In the genomic region with DNA sequence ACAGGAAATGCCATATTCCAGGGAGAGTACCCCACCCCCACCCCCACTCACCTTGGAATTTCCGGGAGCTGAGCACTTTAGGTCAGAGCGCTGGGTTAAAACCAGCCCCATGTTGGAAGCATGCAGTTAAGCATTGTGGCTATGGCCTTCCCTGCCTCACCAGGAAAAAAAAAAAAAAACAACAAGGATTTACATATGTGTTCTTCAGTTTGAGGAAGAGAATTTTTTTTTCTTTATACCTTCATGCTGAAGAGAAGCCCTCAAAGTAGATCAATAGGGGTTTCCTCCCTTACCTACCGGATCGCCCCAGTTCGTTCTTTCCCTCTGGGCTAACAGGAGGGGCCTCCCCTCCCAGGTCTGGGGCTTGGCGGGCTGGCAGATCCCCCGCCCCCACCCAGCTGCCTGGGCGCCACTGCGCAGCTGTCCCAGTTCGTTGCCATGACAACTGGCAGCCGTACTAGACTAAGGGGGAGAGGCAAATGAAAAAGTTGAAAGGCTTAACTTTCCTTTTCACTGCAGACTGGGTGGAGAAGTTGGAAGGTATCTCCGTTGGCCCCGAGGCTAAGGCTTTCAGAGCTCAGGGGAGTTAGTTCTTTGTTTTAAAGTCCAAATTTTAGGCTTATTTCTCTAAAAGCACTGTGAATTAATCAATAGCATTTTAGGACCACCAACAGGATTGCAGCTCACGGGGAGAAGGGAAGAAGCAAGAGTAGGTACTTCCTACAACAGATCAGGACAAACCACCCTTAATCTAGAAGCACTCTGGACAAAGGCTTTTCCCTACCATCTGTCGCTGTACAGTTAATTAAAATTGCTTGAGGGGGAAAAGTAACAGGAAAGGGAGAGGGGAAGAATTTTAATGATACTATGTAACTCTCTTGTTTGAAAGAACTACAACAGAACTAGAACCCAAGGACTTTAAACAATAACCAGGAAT, we compare ENCODE assay signal across 8 mouse cellular contexts. TPM values are rescaled to one million over a fixed set of nuclear protein-coding genes. Genes with fewer than 3 reads are reported as not detected.
DNase-seq lines count a peak whose midpoint lies in the region; ATAC-seq lines count a peak whose summit lies in the region.

No protein-coding gene starts in this region.

- ATAC-seq in hindbrain, embryonic 13.5 days (ENCODE audit: low FRiP score) = peak; percentile 94

- H3K27me3 ChIP-seq in hindbrain, embryonic 13.5 days = no peaks in the 10 kb centered on the region

- peak overlapping the region; percentile 41 for H3K4me3 ChIP-seq in hindbrain, embryonic 13.5 days

- H3K4me2 ChIP-seq in hindbrain, embryonic 13.5 days = peak overlapping the region; percentile 62

- WGBS in hindbrain, embryonic 13.5 days = under 1% methylated on average over 15 of the region's 15 CpGs

- no peaks in the 10 kb centered on the region for H3K9me3 ChIP-seq in hindbrain, embryonic 13.5 days

- peak overlapping the region; percentile 64 for H3K9ac ChIP-seq in hindbrain, embryonic 13.5 days

- DNase-seq in NIH3T3 (ENCODE audit: low read depth) = peak; percentile 96
- peak; percentile 91 to 94 for DNase-seq in cerebellum, postnatal 10 days
- peak; percentile 78 to 82 for DNase-seq in frontal cortex, postnatal 14 days (ENCODE audit: low spot score in 2 of 2)
- peak; percentile 80 to 85 for DNase-seq in layer of hippocampus, postnatal 25 days (ENCODE audit: extremely low spot score in 1 of 2, low spot score in 1 of 2)
- peak; percentile 87 for DNase-seq in lung, postnatal 14 days
- peak; percentile 86 for DNase-seq in ovary, postnatal 36 days (ENCODE audit: low spot score)
- peak; percentile 95 for DNase-seq in thymus, postnatal 14 days

- peaks cover 43% of the 10 kb centered on the region for H3K4me1 ChIP-seq in hindbrain, embryonic 13.5 days (replicated peaks)

- H3K36me3 ChIP-seq in hindbrain, embryonic 13.5 days = peaks cover 26% of the 10 kb centered on the region

- peak overlapping the region; percentile 92 for H3K27ac ChIP-seq in hindbrain, embryonic 13.5 days

RNA-seq across cellular contexts. Expression of a gene that starts 24.4 kb away (rescaled TPM):
- 143 and 144 TPM in 2 replicates for polyA plus RNA-seq in hindbrain, embryonic 13.5 days (2015; fragmentation: Nextera tagmentation; extraction: Ambion mirVana)
- 100 to 1,000 TPM; 180 to 183 TPM for total RNA-seq in layer of hippocampus, postnatal 25 days (2021)

RNA-seq across cellular contexts. Expression of a gene that starts 25.0 kb away (rescaled TPM):
- 901 and 926 TPM in 2 replicates for polyA plus RNA-seq in hindbrain, embryonic 13.5 days (2015; fragmentation: Nextera tagmentation; extraction: Ambion mirVana)
- 100 to 1,000 TPM; 253 to 258 TPM for total RNA-seq in layer of hippocampus, postnatal 25 days (2021)

RNA-seq across cellular contexts. Expression of a gene that starts 43.0 kb away (rescaled TPM):
- 1.1 and 1.4 TPM in 2 replicates for polyA plus RNA-seq in hindbrain, embryonic 13.5 days (2015; fragmentation: Nextera tagmentation; extraction: Ambion mirVana)
- not detected for total RNA-seq in layer of hippocampus, postnatal 25 days (2021)

RNA-seq across cellular contexts. Expression of a gene that starts 48.3 kb away (rescaled TPM):
- 40.7 and 41.2 TPM in 2 replicates for polyA plus RNA-seq in hindbrain, embryonic 13.5 days (2015; fragmentation: Nextera tagmentation; extraction: Ambion mirVana)
- 10 to 100 TPM; 17.4 to 20.2 TPM for total RNA-seq in layer of hippocampus, postnatal 25 days (2021)

RNA-seq across cellular contexts. Expression of a gene that starts 57.3 kb away (rescaled TPM):
- polyA plus RNA-seq in hindbrain, embryonic 13.5 days (2015; fragmentation: Nextera tagmentation; extraction: Ambion mirVana) = 219 and 222 TPM in 2 replicates
- 100 to 1,000 TPM; 101 to 105 TPM for total RNA-seq in layer of hippocampus, postnatal 25 days (2021)

Comparison
In these comparisons a context has a peak if more than half of its experiments do, and no peak if none do; other contexts are left out.
1. Peak in every context shown above with its lines: DNase-seq, ATAC-seq, H3K4me3 ChIP-seq and H3K27ac ChIP-seq.